Mouse (Mus musculus): ENCODE data around the gene Smyd1. TPM values are rescaled to one million over a fixed set of nuclear protein-coding genes. Genes with fewer than 3 reads are reported as not detected.

Smyd1 gene
- polyA plus RNA-seq, 1 experiment, result 0.04 TPM

DNA sequence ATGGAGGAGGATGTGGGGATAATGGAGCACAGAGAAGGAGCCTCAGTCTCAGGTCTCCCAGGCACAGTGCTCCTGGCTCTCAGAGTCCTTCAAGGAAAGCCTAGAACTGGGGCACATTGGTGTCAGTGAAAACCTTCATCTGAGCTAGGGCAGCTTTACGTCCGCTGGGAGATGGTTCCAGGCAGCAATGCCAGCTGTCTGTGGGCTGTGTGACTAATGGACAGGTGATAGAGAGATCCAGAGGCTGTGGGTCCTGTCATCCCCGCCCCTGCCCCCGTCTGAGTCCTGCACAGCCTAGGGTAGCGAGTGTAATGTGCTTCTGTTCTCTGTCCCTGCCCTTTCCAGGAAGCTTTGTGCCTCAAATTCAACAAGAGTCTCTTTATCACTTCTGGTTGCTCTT is 120.1 kb downstream of the Smyd1 start:
- Histone ChIP-seq H3K4me3 (ENCODE audit: low read depth, low read length) (peak overlapping the region; percentile 55), H3K27ac (ENCODE audit: insufficient read depth, low read depth, low read length) (peak overlapping the region; percentile 98), H3K27me3 (ENCODE audit: control insufficient read depth, insufficient read depth, low read length) (no peaks in the 10 kb centered on the region), H3K36me3 (ENCODE audit: control insufficient read depth, insufficient read depth, low read length) (peaks cover 19% of the 10 kb centered on the region), H3K4me1 (ENCODE audit: control insufficient read depth, insufficient read depth, insufficient read length, low read length) (peaks cover 5% of the 10 kb centered on the region; the same call in 1 of the 2 replicates)
- TF ChIP-seq POLR2A (IDR thresholded peaks at IDR 0.05; ENCODE audit: low read depth, low read length), result no peak
- no peak for TF ChIP-seq CTCF (IDR thresholded peaks at IDR 0.05; ENCODE audit: extremely low read depth, insufficient read length, insufficient replicate concordance, low read depth, low read length)
- WGBS, result 27% methylated on average over 5 of the region's 5 CpGs

DNA sequence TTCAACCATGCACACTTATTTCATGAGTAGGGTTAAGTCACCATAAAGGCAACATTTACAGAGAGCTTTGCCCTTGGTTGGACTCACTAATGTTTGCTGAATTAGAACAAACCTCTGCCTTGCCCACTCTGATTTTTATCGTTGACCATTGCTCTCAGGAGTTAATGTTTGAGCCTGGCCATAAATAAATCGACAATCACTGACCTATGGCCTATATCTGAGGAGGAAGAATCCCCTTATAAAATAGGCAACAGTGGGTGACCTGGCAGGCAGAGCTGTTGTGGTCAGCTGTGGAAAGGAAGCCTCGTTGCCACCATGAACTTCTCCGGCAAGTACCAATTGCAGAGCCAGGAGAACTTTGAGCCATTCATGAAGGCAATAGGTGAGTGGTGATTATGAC is 122.4 kb downstream of the Smyd1 start, which contains the start of gene Fabp1:
Fabp1 (plus strand) TSS at position 216 of the 400 bp plus-strand sequence.
- peak within 1 kb of the TSS; percentile 58 for H3K4me3 ChIP-seq (ENCODE audit: low read depth, low read length)
- H3K36me3 ChIP-seq (ENCODE audit: control insufficient read depth, insufficient read depth, low read length), result peaks cover 19% of the 10 kb centered on the region
- no peak for TF ChIP-seq CTCF (IDR thresholded peaks at IDR 0.05; ENCODE audit: extremely low read depth, insufficient read length, insufficient replicate concordance, low read depth, low read length)
- TF ChIP-seq POLR2A (IDR thresholded peaks at IDR 0.05; ENCODE audit: low read depth, low read length), result peak; percentile 80; the same call in 1 of the 2 replicates
- H3K4me1 ChIP-seq (ENCODE audit: control insufficient read depth, insufficient read depth, insufficient read length, low read length), result peaks cover 5% of the 10 kb centered on the region; the same call in 1 of the 2 replicates
- H3K27ac ChIP-seq (ENCODE audit: insufficient read depth, low read depth, low read length), result peak within 1 kb of the TSS; percentile 98
- H3K27me3 ChIP-seq (ENCODE audit: control insufficient read depth, insufficient read depth, low read length), result no peaks in the 10 kb centered on the region
- 23% methylated on average over 4 of the region's 4 CpGs for WGBS

DNA sequence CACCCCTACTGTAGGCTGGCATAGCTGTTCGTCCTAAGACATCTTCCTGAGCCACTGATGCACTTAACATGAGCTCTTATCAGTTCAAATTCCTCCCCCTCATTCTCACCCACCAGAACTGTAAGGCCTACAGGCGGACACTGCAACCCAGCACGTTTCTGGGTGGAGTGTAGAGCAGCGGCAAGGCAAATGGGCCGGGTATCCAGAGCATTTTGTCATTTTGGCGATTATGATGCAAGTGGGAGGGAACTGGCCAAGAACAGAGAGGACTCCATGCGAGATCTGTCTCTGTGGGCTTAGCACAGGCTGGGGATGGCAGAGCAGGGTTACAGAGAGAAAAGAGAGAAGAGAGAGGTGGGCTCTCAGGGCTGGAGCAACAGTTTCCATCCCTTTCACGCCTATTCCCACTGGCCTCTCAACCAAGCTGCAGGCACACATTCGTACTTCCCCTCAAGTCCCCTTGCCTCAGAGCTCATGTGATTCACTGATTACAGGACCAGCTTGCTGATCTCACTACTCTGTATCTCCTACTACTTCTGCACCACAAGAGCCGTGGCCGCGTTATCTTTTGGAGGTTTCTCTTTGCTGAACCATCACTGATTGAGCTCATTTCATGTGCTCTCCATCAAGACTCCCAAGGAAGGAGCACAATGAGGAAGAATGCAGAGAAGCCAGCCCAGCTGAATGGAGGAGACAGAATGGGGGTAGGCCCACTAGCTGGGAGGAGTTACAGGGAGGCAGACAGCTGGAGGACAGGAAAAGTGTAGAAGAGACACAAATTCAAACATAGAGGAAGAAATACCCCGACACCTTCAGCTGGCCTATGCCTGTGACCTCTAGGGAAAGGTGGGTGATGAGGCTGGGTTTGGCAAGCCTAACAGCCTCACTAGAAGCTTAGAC is 124.1 kb downstream of the Smyd1 start:
- Histone ChIP-seq H3K4me1 (ENCODE audit: control insufficient read depth, insufficient read depth, insufficient read length, low read length) (peaks cover 3% of the 10 kb centered on the region; the same call in 1 of the 2 replicates), H3K27me3 (ENCODE audit: control insufficient read depth, insufficient read depth, low read length) (no peaks in the 10 kb centered on the region), H3K4me3 (ENCODE audit: low read depth, low read length) (no peak overlapping the region), H3K36me3 (ENCODE audit: control insufficient read depth, insufficient read depth, low read length) (peaks cover 10% of the 10 kb centered on the region), H3K27ac (ENCODE audit: insufficient read depth, low read depth, low read length) (no peak overlapping the region)
- TF ChIP-seq CTCF (IDR thresholded peaks at IDR 0.05; ENCODE audit: extremely low read depth, insufficient read length, insufficient replicate concordance, low read depth, low read length), result no peak
- 87% methylated on average over 13 of the region's 13 CpGs for WGBS

DNA sequence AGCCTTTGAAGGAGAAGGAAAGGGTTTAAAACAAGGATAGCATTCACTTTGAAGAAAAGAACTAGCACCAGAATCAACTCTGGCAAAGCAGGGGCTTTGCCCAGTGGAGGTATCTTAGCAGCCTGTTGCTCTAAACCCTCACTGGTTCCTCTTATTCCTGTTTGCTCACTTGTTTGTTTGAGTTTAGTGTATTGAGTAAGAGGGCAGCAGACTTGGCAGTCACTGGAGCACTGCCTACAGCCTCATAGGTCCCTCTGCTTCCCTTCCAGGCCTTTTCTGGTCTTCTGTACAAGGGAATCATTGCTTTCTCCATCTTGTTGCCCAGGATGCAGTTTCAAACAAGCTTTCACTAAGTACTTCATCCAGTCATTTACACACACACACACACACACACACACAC is 125.9 kb downstream of the Smyd1 start:
- no peaks in the 10 kb centered on the region for H3K27me3 ChIP-seq (ENCODE audit: control insufficient read depth, insufficient read depth, low read length)
- no peak overlapping the region for H3K27ac ChIP-seq (ENCODE audit: insufficient read depth, low read depth, low read length)
- H3K4me1 ChIP-seq (ENCODE audit: control insufficient read depth, insufficient read depth, insufficient read length, low read length), result peaks cover 3% of the 10 kb centered on the region; the same call in 1 of the 2 replicates
- H3K36me3 ChIP-seq (ENCODE audit: control insufficient read depth, insufficient read depth, low read length), result no peaks in the 10 kb centered on the region
- no peak overlapping the region for H3K4me3 ChIP-seq (ENCODE audit: low read depth, low read length)
- TF ChIP-seq POLR2A (IDR thresholded peaks at IDR 0.05; ENCODE audit: low read depth, low read length) (no peak), CTCF (IDR thresholded peaks at IDR 0.05; ENCODE audit: extremely low read depth, insufficient read length, insufficient replicate concordance, low read depth, low read length) (no peak)

DNA sequence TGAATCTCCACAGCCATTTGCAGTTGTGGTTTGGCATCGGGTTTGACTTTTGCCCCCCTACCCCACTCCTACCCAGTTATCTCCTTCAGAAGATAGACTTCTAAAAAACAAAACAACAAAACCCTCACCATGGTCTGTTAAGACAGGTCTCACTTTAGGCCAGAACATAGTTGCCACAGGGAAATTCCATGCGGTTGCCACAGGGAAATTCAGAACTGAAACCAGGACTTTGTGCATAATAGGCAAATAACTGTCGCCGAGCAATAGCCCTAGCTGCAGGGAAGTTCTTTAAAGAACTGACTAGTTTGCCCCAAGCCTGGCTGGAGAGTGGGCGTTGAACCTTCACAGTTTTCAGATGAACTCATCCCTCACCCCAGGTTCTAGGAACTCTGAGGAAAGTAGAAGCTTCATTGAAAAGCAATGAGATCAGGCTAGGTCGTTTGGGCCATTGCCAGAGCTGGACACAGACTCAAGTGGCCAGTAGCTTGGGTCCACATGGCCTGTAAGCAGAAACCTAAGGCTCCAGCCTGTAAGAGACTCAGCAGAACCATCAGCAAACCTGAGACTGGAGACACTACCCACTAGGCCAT is 128.8 kb downstream of the Smyd1 start:
- H3K27me3 ChIP-seq (ENCODE audit: control insufficient read depth, insufficient read depth, low read length), result no peaks in the 10 kb centered on the region
- no peaks in the 10 kb centered on the region for H3K36me3 ChIP-seq (ENCODE audit: control insufficient read depth, insufficient read depth, low read length)
- peaks cover 3% of the 10 kb centered on the region; the same call in 1 of the 2 replicates for H3K4me1 ChIP-seq (ENCODE audit: control insufficient read depth, insufficient read depth, insufficient read length, low read length)
- TF ChIP-seq CTCF (IDR thresholded peaks at IDR 0.05; ENCODE audit: extremely low read depth, insufficient read length, insufficient replicate concordance, low read depth, low read length) (no peak), POLR2A (IDR thresholded peaks at IDR 0.05; ENCODE audit: low read depth, low read length) (no peak)
- H3K4me3 ChIP-seq (ENCODE audit: low read depth, low read length), result no peak overlapping the region
- WGBS, result 82% methylated on average over 6 of the region's 6 CpGs
- H3K27ac ChIP-seq (ENCODE audit: insufficient read depth, low read depth, low read length), result no peak overlapping the region

DNA sequence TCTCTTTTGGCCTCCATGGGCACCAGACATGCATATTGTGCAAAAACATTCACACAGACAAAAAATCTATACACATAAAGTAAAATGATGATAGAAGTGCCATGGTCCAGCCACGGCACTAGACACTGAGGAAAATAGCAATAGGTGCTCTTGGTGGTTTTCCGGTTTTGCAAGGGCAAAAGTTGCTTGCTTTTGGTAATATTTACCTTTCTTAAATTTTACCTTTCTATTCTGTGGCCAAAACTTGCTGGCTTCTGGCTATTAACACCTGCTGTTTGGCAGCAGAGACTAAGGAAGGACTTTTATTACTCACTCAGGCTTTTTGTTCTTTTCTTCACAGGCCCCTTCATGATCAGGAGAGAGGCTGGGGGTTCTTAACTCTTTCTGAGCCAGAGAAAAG is 131.5 kb downstream of the Smyd1 start:
- WGBS, result 93% methylated on average over 2 of the region's 2 CpGs
- TF ChIP-seq CTCF (IDR thresholded peaks at IDR 0.05; ENCODE audit: extremely low read depth, insufficient read length, insufficient replicate concordance, low read depth, low read length), result no peak
- H3K4me1 ChIP-seq (ENCODE audit: control insufficient read depth, insufficient read depth, insufficient read length, low read length), result peaks cover 4% of the 10 kb centered on the region; the same call in 1 of the 2 replicates
- no peaks in the 10 kb centered on the region for H3K36me3 ChIP-seq (ENCODE audit: control insufficient read depth, insufficient read depth, low read length)
- no peaks in the 10 kb centered on the region for H3K27me3 ChIP-seq (ENCODE audit: control insufficient read depth, insufficient read depth, low read length)
- no peak overlapping the region for H3K4me3 ChIP-seq (ENCODE audit: low read depth, low read length)
- H3K27ac ChIP-seq (ENCODE audit: insufficient read depth, low read depth, low read length), result no peak overlapping the region

DNA sequence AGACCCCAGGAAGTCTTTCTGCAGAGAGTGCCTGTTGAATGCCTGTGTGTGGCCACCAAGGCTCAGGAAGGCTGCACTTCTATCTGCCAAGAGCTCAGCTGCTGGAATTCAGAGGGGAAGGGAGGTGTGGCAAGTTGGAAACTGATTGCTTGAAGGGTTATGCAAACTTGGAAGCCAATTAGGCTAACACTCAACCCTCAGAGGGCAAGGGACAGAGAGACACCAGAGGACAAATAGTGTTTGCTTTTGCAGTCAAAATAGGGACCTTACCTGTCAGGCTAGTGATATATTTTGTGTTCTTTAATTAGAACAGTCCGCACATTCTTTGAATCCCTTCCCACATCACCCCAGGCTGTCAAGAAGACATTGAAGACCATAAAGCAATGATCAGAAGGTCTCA is 132.5 kb downstream of the Smyd1 start:
- H3K27me3 ChIP-seq (ENCODE audit: control insufficient read depth, insufficient read depth, low read length), result no peaks in the 10 kb centered on the region
- no peak for TF ChIP-seq POLR2A (IDR thresholded peaks at IDR 0.05; ENCODE audit: low read depth, low read length)
- no peak for TF ChIP-seq CTCF (IDR thresholded peaks at IDR 0.05; ENCODE audit: extremely low read depth, insufficient read length, insufficient replicate concordance, low read depth, low read length)
- peaks cover 6% of the 10 kb centered on the region; the same call in 1 of the 2 replicates for H3K4me1 ChIP-seq (ENCODE audit: control insufficient read depth, insufficient read depth, insufficient read length, low read length)
- no peak overlapping the region for H3K27ac ChIP-seq (ENCODE audit: insufficient read depth, low read depth, low read length)
- H3K4me3 ChIP-seq (ENCODE audit: low read depth, low read length), result no peak overlapping the region
- H3K36me3 ChIP-seq (ENCODE audit: control insufficient read depth, insufficient read depth, low read length), result no peaks in the 10 kb centered on the region
- 83% methylated on average over 1 of the region's 1 CpGs for WGBS
